Mouse (Mus musculus) testis, adult 2 months (tissue): ENCODE results near the gene Pkp4.

Experiments used
- CTCF ChIP-seq: fragments of 200-500 bp; IDR thresholded peaks from 2 replicates; pipeline ENCODE4 v1.5.1; 2012; ENCODE audit warnings: low read depth, mild to moderate bottlenecking, inconsistent platforms, low read length, moderate library complexity; ENCODE audit not compliant: control insufficient read depth, insufficient read depth, insufficient replicate concordance
- POLR2A ChIP-seq: fragments of 200-500 bp; IDR thresholded peaks from 2 replicates; pipeline ENCODE4 v1.6.1; 2012; ENCODE audit warnings: low read depth, mild to moderate bottlenecking, inconsistent platforms, low read length, moderate library complexity; ENCODE audit not compliant: control insufficient read depth

- TF ChIP-seq POLR2A: no peak
- TF ChIP-seq CTCF: no peak
These were observed 79.3 kb downstream of the Pkp4 start for GRCm38 (mm10) chr2:59239841-59240395.
